Mouse (Mus musculus) layer of hippocampus, adult 2 months (tissue): ENCODE data around the gene Inpp5f. TPM values are rescaled to one million over a fixed set of nuclear protein-coding genes. Genes with fewer than 3 reads are reported as not detected.
"Not testable (repeated sequence)": the region's sequence is repeated elsewhere in the genome, so short reads cannot be mapped to it uniquely, and the experiment has no call there.

Source experiments
- DNase-seq, 2 experiments: peaks; one replicate each; pipeline ENCODE4 v3.0.0; 2022; ENCODE audit warnings: low spot score in 2 of 2
- H3K27ac ChIP-seq: fragments of 200-600 bp; 2 replicates; pipeline ENCODE4 v1.8.1; 2022
- H3K4me3 ChIP-seq: fragments of 200-600 bp; 2 replicates; pipeline ENCODE4 v1.8.1; 2022; ENCODE audit warnings: mild to moderate bottlenecking
- CTCF ChIP-seq: fragments of 200-600 bp; conservative IDR thresholded peaks from 2 replicates; pipeline ENCODE4 v1.8.1; 2022; ENCODE audit warnings: antibody characterized with exemption, mild to moderate bottlenecking, moderate library complexity
- long read RNA-seq, 2 experiments: library from polyadenylated mRNA; stranded (forward); transcript quantifications; one replicate each; pipeline ENCODE4 v2.0.0; 2021; ENCODE audit warnings: borderline mapping rate in 2 of 2
- total RNA-seq, 2 experiments: library from RNA; stranded (reverse); gene quantifications; 2 replicates each; pipeline ENCODE4 v1.2.3; 2021

Gene Inpp5f
- 100 to 1,000 TPM; 108 to 111 TPM for total RNA-seq
- long read RNA-seq, experiment 1, full-length matches to known transcripts: 31 of 62 reads
- long read RNA-seq, experiment 1, partial matches to known transcripts: 4 of 62 reads
- long read RNA-seq, experiment 1, other reads (novel, unspliced or antisense): 27 of 62 reads
- long read RNA-seq, experiment 2, full-length matches to known transcripts: 46 of 88 reads
- long read RNA-seq, experiment 2, partial matches to known transcripts: 39 of 88 reads
- long read RNA-seq, experiment 2, other reads (novel, unspliced or antisense): 3 of 88 reads

DNA sequence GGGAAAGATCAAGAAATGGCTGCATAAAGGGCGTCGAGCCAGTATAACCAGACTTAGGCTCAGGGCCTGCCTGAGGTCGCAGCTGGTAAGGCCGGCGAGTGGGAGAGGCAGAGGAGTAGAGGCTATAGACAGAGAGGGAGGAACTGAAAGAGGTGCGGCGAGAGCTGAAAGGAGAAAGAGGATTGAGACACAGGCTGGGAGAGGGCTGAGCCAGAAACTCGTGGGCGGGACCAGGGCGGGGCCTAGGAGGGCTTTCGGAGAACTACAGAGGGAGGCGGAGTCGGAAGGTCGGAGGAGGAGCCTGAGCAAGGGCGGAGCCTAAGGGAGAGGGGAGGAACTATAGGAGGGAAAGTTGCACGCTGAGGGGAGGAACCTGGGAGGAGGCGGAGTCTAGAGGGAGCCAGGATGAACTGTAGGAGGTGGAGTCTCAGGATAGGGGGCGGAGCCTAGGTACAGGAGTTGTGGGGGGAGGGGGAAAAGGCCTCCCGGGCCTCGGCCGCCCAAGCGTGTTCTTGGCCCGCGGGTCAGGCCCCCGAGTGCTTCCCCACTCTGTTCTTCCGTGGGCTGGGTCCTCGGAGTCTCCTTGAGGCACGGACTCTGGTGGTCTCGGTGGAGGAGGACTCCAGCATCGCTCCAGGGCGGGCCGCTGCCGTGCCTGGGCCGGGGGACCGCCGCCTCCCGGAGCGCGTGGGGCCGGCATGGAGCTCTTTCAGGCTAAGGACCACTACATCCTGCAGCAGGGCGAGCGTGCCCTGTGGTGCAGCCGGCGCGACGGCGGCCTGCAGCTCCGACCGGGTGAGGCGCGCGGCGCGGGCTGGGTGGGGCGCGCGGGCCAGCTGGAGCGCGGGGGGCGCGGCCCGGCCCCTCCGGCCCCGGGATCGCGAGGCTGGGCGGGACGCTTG lies at the start of gene Inpp5f:
Gene Inpp5f (plus strand): TSS at position 432 of the 902 bp plus-strand sequence.
- DNase-seq: peak; percentile 96 to 99
- H3K4me3 ChIP-seq: peak within 1 kb of the TSS; percentile 70
- no peak for TF ChIP-seq CTCF
- peak within 1 kb of the TSS; percentile 95 for H3K27ac ChIP-seq

DNA sequence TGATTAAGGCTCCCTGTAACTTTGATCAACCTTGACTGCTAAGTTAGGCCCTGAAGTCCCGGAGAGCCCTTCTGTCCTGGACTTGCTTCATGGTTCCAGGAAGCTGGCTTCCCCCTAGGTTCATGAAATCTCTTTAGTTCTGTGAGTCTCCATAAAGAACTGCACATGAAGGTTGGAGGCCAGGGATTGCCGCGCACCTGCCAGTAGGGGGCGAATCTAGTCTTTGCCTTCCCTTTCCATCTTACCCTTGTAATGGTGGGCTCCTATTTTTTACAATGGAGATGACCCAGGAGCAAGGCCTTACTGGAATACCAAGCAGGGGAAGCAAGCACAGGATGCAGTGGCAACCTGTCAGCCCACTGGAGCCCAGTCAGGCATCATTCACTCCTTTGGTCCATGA lies 47.8 kb upstream of the Inpp5f start:
- TF ChIP-seq CTCF: peak; percentile 77
- no peak overlapping the region for H3K27ac ChIP-seq
- H3K4me3 ChIP-seq: no peak overlapping the region
- no peak for DNase-seq

DNA sequence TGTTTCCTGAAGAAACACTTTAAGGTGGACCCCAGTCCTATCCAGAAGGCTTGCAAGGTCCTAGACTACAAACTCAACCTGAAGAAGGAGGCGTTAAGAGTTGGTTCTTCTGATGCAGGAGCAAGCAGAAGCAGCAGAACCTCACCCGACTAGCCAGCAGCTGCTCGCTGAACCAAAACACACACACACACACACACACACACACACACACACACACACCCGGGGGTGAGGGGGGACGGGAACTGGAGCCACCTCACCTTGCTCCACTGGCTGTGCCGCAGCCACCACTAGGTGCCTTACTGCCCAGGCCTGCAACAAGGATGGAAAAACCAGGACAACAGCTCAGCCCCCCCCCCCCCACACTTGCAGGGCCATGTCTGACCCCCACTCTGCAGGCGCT lies 44.8 kb upstream of the Inpp5f start:
- TF ChIP-seq CTCF: no peak
- Histone ChIP-seq H3K4me3 (no peak overlapping the region), H3K27ac (no peak overlapping the region)
- no peak for DNase-seq

DNA sequence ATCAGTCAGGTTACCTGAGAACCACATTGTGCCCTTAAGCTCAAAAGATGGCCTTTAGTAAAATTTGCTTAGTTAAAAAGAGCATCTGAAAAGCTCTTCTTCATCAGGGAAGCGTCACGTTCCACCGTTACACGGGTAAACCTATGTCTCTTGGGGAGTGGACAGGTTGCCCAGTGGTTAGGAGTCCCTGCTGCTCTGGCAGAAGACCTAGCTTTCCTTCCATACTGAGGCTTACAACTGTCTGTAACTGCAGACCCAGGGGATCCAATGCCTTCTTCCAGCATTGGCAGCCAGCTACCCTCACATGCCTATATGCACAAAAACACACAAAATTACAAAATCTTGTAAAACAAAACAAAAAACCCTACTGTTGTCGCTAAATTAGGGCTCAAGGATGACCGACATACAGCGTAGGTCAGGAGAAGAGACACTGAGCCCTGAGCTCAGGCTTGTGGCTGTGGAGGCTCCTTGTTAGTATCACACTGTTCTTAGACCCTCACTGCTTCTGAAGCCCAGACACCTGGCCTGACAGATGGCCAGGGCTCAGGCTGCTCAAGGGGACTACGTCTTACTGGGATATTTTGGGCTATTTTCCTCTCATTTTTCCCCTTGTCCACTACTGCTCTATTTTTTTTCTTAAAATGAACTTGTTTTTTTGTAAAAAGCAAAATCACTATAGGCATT lies 43.4 kb upstream of the Inpp5f start:
- no peak overlapping the region for H3K4me3 ChIP-seq
- H3K27ac ChIP-seq: no peak overlapping the region
- no peak for TF ChIP-seq CTCF
- DNase-seq: no peak

DNA sequence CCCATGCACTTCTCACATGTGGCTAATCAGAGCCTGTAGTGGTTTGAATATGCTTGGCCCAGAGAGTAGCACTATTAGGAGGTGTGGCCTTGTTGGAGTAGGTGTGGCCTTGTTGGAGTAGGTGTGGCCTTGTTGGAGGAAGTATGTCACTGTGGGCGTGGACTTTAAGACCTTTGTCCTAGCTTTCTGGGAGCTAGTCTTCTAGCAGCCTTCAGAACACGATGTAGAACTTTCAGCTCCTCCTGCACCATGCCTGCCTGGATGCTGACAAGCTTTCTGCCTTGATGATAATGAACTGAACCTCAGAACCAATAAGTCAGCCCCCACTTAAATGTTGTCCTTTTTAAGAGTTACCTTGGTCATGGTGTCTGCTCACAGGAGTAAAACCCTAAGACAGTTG lies 41.7 kb upstream of the Inpp5f start:
- H3K27ac ChIP-seq, DNase-seq, H3K4me3 ChIP-seq: not testable (repeated sequence)

DNA sequence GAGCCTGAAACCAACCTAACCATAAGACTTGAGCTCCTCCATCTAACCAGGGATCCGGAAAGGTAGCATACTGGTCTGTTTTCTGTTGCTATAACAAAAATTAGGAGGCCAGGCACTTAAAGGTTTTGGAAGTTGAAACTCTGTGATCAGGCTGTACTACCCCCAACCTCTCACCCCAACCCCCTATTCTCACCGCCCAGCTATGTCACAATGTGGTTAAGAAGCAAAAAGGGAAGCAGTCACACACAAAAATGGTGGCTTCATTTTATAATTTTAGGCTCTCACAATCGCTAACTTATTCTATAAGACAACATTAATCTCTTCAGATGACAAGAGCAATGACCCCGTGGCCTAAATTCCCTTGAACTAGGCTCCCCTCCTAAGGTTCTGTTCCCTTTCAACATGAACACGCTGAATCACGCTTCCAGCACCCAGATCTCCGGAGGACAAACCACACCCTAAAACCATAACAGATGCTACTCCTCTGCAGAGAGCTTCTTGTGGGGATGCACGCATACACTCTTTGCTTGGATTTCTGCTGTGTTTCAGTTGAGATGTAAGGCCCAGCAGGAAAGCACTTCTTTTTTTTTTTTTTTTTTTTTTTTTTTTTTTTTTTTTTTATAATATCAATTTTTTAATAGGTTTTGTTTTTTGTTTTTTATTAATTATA lies 41.0 kb upstream of the Inpp5f start:
- Histone ChIP-seq H3K27ac (no peak overlapping the region), H3K4me3 (no peak overlapping the region)
- DNase-seq: no peak
- no peak for TF ChIP-seq CTCF

DNA sequence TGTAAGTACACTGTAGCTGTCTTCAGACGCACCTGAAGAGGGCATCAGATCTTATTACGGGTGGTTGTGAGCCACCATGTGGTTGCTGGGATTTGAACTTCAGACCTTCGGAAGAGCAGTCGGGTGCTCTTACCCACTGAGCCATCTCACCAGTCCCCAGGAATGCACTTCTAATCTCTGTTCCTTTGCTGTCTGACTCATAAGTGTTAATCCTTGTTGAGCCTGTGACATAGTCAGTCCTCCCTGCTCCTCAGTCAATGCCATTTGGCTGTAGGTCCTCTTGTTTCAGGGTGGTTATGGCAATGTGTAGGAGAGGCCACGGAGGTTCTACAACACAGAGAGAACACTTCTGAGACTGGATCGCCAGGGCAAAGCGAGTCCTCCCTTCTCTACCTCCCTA lies 40.5 kb upstream of the Inpp5f start:
- not testable (repeated sequence) for H3K27ac ChIP-seq, H3K4me3 ChIP-seq, DNase-seq

DNA sequence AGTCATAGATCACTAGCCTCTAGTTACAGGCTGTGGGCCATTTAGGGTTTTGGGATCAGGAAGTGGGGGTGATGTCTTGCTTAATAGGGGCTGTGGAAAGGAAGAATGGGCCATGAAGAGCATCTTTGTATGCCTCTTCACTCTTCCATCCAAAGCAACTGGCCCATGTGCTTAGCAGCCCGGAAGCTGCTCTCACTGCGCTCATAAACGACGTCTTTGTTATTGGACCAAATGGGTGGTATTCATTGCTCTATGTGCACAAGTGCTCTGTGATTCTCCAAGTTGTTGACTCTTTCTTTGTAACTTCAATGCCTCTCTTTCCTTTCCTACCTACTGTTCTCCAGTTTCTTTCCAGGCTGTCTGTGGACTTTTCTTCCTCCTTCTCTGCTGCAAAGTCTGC lies 39.1 kb upstream of the Inpp5f start:
- no peak overlapping the region for H3K27ac ChIP-seq
- no peak for TF ChIP-seq CTCF
- no peak overlapping the region for H3K4me3 ChIP-seq
- DNase-seq: no peak

DNA sequence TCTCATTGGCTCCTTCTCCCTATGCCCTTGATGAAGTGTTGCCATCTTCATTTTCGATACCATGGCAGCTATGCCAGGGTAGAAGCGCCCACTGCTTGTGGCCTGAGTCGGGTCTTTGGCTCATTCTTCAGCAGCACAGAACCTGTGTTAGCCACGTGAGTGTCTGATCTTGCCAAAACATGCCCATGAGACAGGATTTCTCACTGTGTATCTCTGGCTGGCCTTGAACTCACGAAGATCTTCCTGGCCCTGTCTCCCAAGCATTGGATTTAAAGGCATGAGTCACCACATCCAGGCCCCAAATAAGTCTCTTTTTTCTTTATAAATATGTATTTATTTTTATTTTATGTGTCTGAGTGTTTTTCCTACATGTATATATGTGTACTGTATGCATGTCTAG lies 35.9 kb upstream of the Inpp5f start:
- no peak for DNase-seq
- Histone ChIP-seq H3K27ac (no peak overlapping the region), H3K4me3 (no peak overlapping the region)
- TF ChIP-seq CTCF: no peak

DNA sequence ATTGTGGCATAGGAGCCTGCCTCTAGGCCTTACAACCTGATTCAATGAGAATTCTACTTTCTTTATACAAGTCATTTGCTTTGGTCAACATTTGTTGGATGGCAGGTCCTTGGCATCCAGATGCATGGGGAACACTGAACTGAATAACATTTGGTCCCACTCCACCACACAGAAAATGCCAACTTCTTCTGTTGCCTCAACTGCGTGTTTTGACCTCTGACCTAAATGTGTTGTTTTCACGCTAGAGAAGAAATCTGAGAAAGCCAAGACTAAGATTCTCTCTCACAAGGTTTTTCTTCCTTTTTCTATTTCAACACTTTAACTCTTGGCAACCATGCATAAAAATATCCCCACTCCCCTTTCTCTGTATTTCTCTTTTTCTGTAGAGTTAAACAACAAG lies 35.3 kb upstream of the Inpp5f start:
- Histone ChIP-seq H3K4me3 (no peak overlapping the region), H3K27ac (no peak overlapping the region)
- DNase-seq: no peak
- TF ChIP-seq CTCF: no peak

DNA sequence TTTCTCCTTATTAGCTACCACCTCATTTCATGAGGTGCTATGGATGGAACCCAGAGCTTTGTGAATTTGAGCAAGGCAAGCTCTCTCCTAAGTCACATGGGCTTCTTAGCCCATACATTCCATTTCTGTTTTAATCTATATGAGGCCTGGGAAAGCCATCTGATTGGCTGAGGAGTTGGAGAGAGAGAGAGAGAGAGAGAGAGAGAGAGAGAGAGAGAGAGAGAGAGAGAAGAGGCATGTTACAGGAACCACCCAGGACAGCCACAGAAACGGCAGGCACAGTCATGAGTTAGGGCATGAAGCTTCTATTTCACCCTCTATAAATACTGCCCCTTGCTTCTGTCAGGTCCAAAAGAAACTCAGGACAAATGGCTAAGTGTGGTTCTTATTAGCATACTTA lies 33.5 kb upstream of the Inpp5f start:
- Histone ChIP-seq H3K27ac (no peak overlapping the region), H3K4me3 (no peak overlapping the region)
- TF ChIP-seq CTCF: no peak
- no peak for DNase-seq

DNA sequence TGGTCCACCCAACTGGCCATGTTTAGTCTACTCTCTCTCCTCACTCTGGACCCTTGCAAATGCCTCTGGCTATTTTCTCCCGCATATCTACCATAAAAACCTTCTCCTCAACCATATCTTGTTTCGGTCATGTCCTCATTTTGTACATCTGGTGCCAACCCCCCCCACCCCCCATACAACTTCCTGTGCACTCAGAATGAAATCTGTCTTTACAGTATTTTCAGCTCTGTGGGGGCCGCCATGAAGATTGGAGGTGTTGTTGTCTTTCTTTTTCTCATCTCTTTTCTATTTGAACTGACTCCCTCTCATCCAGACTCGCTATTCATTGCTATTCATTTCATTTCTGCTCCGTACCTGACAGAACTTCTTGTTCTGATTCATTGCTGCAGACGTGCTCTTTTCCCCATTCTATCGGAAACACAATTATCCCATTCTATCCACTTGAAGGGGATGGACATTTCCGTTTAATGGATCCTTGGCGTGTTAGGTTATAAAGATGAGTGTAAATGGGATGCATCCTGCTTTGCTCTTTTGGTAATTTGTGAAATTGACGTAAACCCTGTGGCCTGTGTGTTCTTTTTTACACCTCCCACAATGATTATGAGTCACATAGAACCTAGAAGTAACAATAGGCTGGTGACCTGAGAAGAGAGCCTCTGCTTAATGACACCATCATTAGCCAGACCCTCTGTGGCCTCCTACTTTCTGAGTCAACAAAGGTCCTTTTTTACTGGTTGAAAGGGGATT lies 32.8 kb upstream of the Inpp5f start:
- no peak for DNase-seq
- TF ChIP-seq CTCF: no peak
- Histone ChIP-seq H3K4me3 (no peak overlapping the region), H3K27ac (no peak overlapping the region)
